Mouse (Mus musculus) forebrain, embryonic 11.5 days (tissue): ENCODE results near the gene Krt1. TPM values are rescaled to one million over a fixed set of nuclear protein-coding genes. Genes with fewer than 3 reads are reported as not detected.

ENCODE experiments used
- ATAC-seq: fragments of 200-750 bp; cut with Nextera tagmentation; replicated peaks from 2 replicates; pipeline ENCODE4 v1.8.0; 2017; ENCODE audit warnings: moderate TSS enrichment; ENCODE audit not compliant: low FRiP score
- DNase-seq: peaks from one replicate; pipeline ENCODE4 v3.0.0-alpha.2; 2017; ENCODE audit warnings: low spot score
- H3K27ac ChIP-seq: fragments of 300-500 bp; sonication (generic); 2 replicates; pipeline ENCODE4 v1.5.1; 2014; ENCODE audit warnings: low read depth, low read length
- H3K27me3 ChIP-seq: fragments of 300-500 bp; sonication (generic); 2 replicates; pipeline ENCODE4 v1.6.1; 2014; ENCODE audit warnings: mild to moderate bottlenecking, low read length, mixed read lengths; ENCODE audit not compliant: control insufficient read depth, insufficient read depth
- H3K36me3 ChIP-seq: fragments of 300-500 bp; sonication (generic); 2 replicates; pipeline ENCODE4 v1.6.1; 2014; ENCODE audit warnings: mild to moderate bottlenecking, low read length, moderate library complexity, mixed read lengths; ENCODE audit not compliant: control insufficient read depth, insufficient read depth
- H3K4me1 ChIP-seq: fragments of 300-500 bp; sonication (generic); replicated peaks from 2 replicates; pipeline ENCODE4 v1.6.1; 2014; ENCODE audit warnings: low read length, mixed read lengths; ENCODE audit not compliant: control insufficient read depth, insufficient read depth
- H3K4me2 ChIP-seq: fragments of 300-500 bp; sonication (generic); 2 replicates; pipeline ENCODE4 v1.6.1; 2014; ENCODE audit warnings: low read depth, mild to moderate bottlenecking, low read length, moderate library complexity, mixed read lengths; ENCODE audit not compliant: severe bottlenecking
- H3K4me3 ChIP-seq: fragments of 300-500 bp; sonication (generic); 2 replicates; pipeline ENCODE4 v1.5.1; 2014; ENCODE audit warnings: low read depth, low read length
- H3K9ac ChIP-seq: fragments of 300-500 bp; sonication (generic); 2 replicates; pipeline ENCODE4 v1.6.1; 2014; ENCODE audit warnings: low read length
- H3K9me3 ChIP-seq: fragments of 300-500 bp; sonication (generic); 2 replicates; pipeline ENCODE4 v1.6.1; 2016; ENCODE audit warnings: low read length, mixed read lengths; ENCODE audit not compliant: control insufficient read depth
- WGBS: fragments of 180-500 bp; shearing (Covaris S2); extraction: QIAGEN DNeasy Blood & Tissue Kit; methylation state at CpG from one replicate; pipeline ENCODE4 v1.1.7; 2014; 5-methylcytosine and 5-hydroxymethylcytosine counted together
- polyA plus RNA-seq: library from polyadenylated mRNA; unstranded; fragments of >200 nt; fragmentation: Nextera tagmentation; extraction: Ambion mirVana; gene quantifications from 2 replicates; pipeline ENCODE4 v1.2.1, GENCODE M21; 2014

Krt1 gene
- polyA plus RNA-seq, 1 experiment from 2014 or later, result 2.6 TPM

GRCm38 (mm10) chr15:101860421-101861130 is 10.0 kb upstream of the Krt1 start:
- 59% methylated on average over 13 of the region's 13 CpGs for WGBS
- no peak for ATAC-seq
- Histone ChIP-seq H3K4me3 (peak overlapping the region; percentile 41; the same call in 1 of the 2 replicates), H3K4me1 (0 out of 2 replicates have a peak, but pooled peaks cover 2% of the 10 kb centered on the region), H3K27me3 (peaks cover 17% of the 10 kb centered on the region; the same call in 1 of the 2 replicates), H3K9me3 (no peaks in the 10 kb centered on the region), H3K4me2 (peak overlapping the region; percentile 85; the same call in 1 of the 2 replicates), H3K27ac (no peak overlapping the region), H3K9ac (no peak overlapping the region), H3K36me3 (no peaks in the 10 kb centered on the region)
- no peak for DNase-seq

GRCm38 (mm10) chr15:101859735-101860170 is 9.2 kb upstream of the Krt1 start:
- Histone ChIP-seq H3K9me3 (no peaks in the 10 kb centered on the region), H3K9ac (peak overlapping the region; percentile 60), H3K4me2 (peak overlapping the region; percentile 85), H3K4me1 (0 out of 2 replicates have a peak, but pooled peaks cover 2% of the 10 kb centered on the region), H3K27me3 (peaks cover 17% of the 10 kb centered on the region; the same call in 1 of the 2 replicates), H3K27ac (no peak overlapping the region), H3K4me3 (peak overlapping the region; percentile 41), H3K36me3 (no peaks in the 10 kb centered on the region)
- peak; percentile 80 for DNase-seq
- WGBS, result under 1% methylated on average over 33 of the region's 33 CpGs
- ATAC-seq, result 0 out of 2 replicates have a peak, but pooled peaks have one; percentile 15

GRCm38 (mm10) chr15:101858673-101859425 is 8.3 kb upstream of the Krt1 start:
- DNase-seq, result no peak
- no peak overlapping the region for H3K27ac ChIP-seq
- no peak overlapping the region for H3K9ac ChIP-seq
- 7% methylated on average over 11 of the region's 11 CpGs for WGBS
- peaks cover 17% of the 10 kb centered on the region; the same call in 1 of the 2 replicates for H3K27me3 ChIP-seq
- H3K36me3 ChIP-seq, result no peaks in the 10 kb centered on the region
- no peak for ATAC-seq
- no peak overlapping the region for H3K4me3 ChIP-seq
- 0 out of 2 replicates have a peak, but pooled peaks cover 2% of the 10 kb centered on the region for H3K4me1 ChIP-seq
- H3K4me2 ChIP-seq, result peak overlapping the region; percentile 85
- H3K9me3 ChIP-seq, result no peaks in the 10 kb centered on the region

- Histone ChIP-seq H3K36me3 (no peaks in the 10 kb centered on the region), H3K9ac (no peak overlapping the region), H3K4me1 (peaks cover 5% of the 10 kb centered on the region; the same call in 1 of the 2 replicates), H3K27ac (no peak overlapping the region), H3K27me3 (peaks cover 17% of the 10 kb centered on the region; the same call in 1 of the 2 replicates), H3K4me3 (no peak overlapping the region), H3K9me3 (no peaks in the 10 kb centered on the region), H3K4me2 (no peak overlapping the region)
- no peak for DNase-seq
- no peak for ATAC-seq
- 60% methylated on average over 5 of the region's 5 CpGs for WGBS
These were observed 6.1 kb upstream of the Krt1 start for GRCm38 (mm10) chr15:101856696-101857095.

- no peaks in the 10 kb centered on the region for H3K9me3 ChIP-seq
- WGBS, result 82% methylated on average over 3 of the region's 3 CpGs
- no peak overlapping the region for H3K27ac ChIP-seq
- DNase-seq (no peak), ATAC-seq (no peak)
- H3K4me3 ChIP-seq, result no peak overlapping the region
- no peak overlapping the region for H3K4me2 ChIP-seq
- peaks cover 15% of the 10 kb centered on the region; the same call in 1 of the 2 replicates for H3K27me3 ChIP-seq
- no peak overlapping the region for H3K9ac ChIP-seq
- H3K4me1 ChIP-seq, result peaks cover 5% of the 10 kb centered on the region; the same call in 1 of the 2 replicates
- no peaks in the 10 kb centered on the region for H3K36me3 ChIP-seq
These were observed 5.1 kb upstream of the Krt1 start for GRCm38 (mm10) chr15:101855732-101856131.

- 12% methylated on average over 5 of the region's 5 CpGs for WGBS
- Histone ChIP-seq H3K27ac (no peak overlapping the region), H3K9me3 (no peaks in the 10 kb centered on the region), H3K36me3 (no peaks in the 10 kb centered on the region), H3K9ac (no peak overlapping the region), H3K4me3 (no peak overlapping the region), H3K4me2 (no peak overlapping the region), H3K27me3 (peaks cover 11% of the 10 kb centered on the region; the same call in 1 of the 2 replicates), H3K4me1 (peaks cover 5% of the 10 kb centered on the region; the same call in 1 of the 2 replicates)
- ATAC-seq, result no peak
- no peak for DNase-seq
These were observed 3.7 kb upstream of the Krt1 start for GRCm38 (mm10) chr15:101854294-101854693.

GRCm38 (mm10) chr15:101852571-101852970 is 2.0 kb upstream of the Krt1 start:
- Histone ChIP-seq H3K27ac (no peak overlapping the region), H3K36me3 (no peaks in the 10 kb centered on the region), H3K4me1 (peaks cover 3% of the 10 kb centered on the region; the same call in 1 of the 2 replicates), H3K27me3 (peaks cover 1% of the 10 kb centered on the region; the same call in 1 of the 2 replicates), H3K9ac (no peak overlapping the region), H3K4me2 (no peak overlapping the region), H3K4me3 (no peak overlapping the region), H3K9me3 (no peaks in the 10 kb centered on the region)
- 20% methylated on average over 5 of the region's 5 CpGs for WGBS
- ATAC-seq (no peak), DNase-seq (no peak)

- under 1% methylated on average over 36 of the region's 37 CpGs for WGBS
- Histone ChIP-seq H3K27me3 (no peaks in the 10 kb centered on the region), H3K4me2 (peak overlapping the region; percentile 68), H3K4me3 (peak overlapping the region; percentile 52), H3K27ac (no peak overlapping the region), H3K9ac (peak overlapping the region; percentile 77), H3K4me1 (no peaks in the 10 kb centered on the region; the same call in 1 of the 2 replicates), H3K9me3 (no peaks in the 10 kb centered on the region), H3K36me3 (no peaks in the 10 kb centered on the region)
- peak; percentile 79 for DNase-seq
- peak; percentile 80 for ATAC-seq
These were observed 4.6 kb downstream of the Krt1 start for GRCm38 (mm10) chr15:101845971-101846403.
